Mouse (Mus musculus) cerebellum, postnatal 25 days (tissue): ENCODE data around the gene Npas4.
A peak's percentile ranks its signal among the peaks of the same experiment; 100 is the strongest.

Source experiments
- DNase-seq, 2 experiments: peaks; one replicate each; pipeline ENCODE4 v3.0.0; 2021; ENCODE audit warnings: mixed read lengths in 2 of 2

Gene Npas4

GRCm38 (mm10) chr19:4990256-4990625 is at the start of gene Npas4:
Gene Npas4 (minus strand): TSS chr19:4990316.
- DNase-seq: peak in 1 of 2 experiments; percentile 25

GRCm38 (mm10) chr19:5039301-5040114 is 49.4 kb upstream of the Npas4 start:
- peak in 1 of 2 experiments; percentile 64 for DNase-seq

GRCm38 (mm10) chr19:5038709-5039156 is 48.6 kb upstream of the Npas4 start, which contains the start of the genes B4gat1 and AC124502.3:
Gene B4gat1 (plus strand): TSS chr19:5038826.
Gene AC124502.3 (plus strand): TSS chr19:5038891.
- peak; percentile 96 to 98 for DNase-seq

GRCm38 (mm10) chr19:5037678-5038571 is 47.8 kb upstream of the Npas4 start:
- peak; percentile 95 for DNase-seq

- no peak for DNase-seq
These were observed 46.5 kb upstream of the Npas4 start for GRCm38 (mm10) chr19:5036577-5036976.

GRCm38 (mm10) chr19:5032686-5033085 is 42.6 kb upstream of the Npas4 start:
- no peak for DNase-seq

- DNase-seq: peak; percentile 30 to 55
These were observed 36.0 kb upstream of the Npas4 start for GRCm38 (mm10) chr19:5026111-5026510.

GRCm38 (mm10) chr19:5023621-5024479 is 33.7 kb upstream of the Npas4 start, which contains the start of gene Slc29a2:
Gene Slc29a2 (plus strand): TSS chr19:5023860.
- DNase-seq: peak; percentile 93 to 94

- DNase-seq: no peak
These were observed 31.3 kb upstream of the Npas4 start for GRCm38 (mm10) chr19:5021416-5021815.

GRCm38 (mm10) chr19:5018191-5018590 is 28.1 kb upstream of the Npas4 start:
- DNase-seq: no peak

- no peak for DNase-seq
These were observed 27.5 kb upstream of the Npas4 start for GRCm38 (mm10) chr19:5017611-5018010.

GRCm38 (mm10) chr19:5016782-5017181 is 26.7 kb upstream of the Npas4 start:
- DNase-seq: peak; percentile 79 to 91

- DNase-seq: no peak
These were observed 26.2 kb upstream of the Npas4 start for GRCm38 (mm10) chr19:5016221-5016742.

GRCm38 (mm10) chr19:5014961-5015398 is 24.9 kb upstream of the Npas4 start:
- peak; percentile 48 to 67 for DNase-seq

GRCm38 (mm10) chr19:5013138-5013537 is 23.0 kb upstream of the Npas4 start:
- no peak for DNase-seq

GRCm38 (mm10) chr19:5004925-5005324 is 14.8 kb upstream of the Npas4 start:
- no peak for DNase-seq

GRCm38 (mm10) chr19:5003644-5004043 is 13.5 kb upstream of the Npas4 start:
- DNase-seq: peak in 1 of 2 experiments; percentile 35

- peak; percentile 91 for DNase-seq
These were observed 11.7 kb upstream of the Npas4 start for GRCm38 (mm10) chr19:5001666-5002406.

GRCm38 (mm10) chr19:4999445-5000140 is 9.5 kb upstream of the Npas4 start:
- DNase-seq: peak; percentile 50 to 58

- DNase-seq: no peak
These were observed 3.9 kb upstream of the Npas4 start for GRCm38 (mm10) chr19:4994043-4994442.
